Mouse (Mus musculus) MEL (cell line): ENCODE data around the gene Gm44965.

Experiments
- CTCF ChIP-seq, 3 experiments: IDR thresholded peaks in 2 of 3; conservative IDR thresholded peaks in 1 of 3; 2 replicates each; pipeline ENCODE4 v1.5.1; 2011 to 2012; ENCODE audit warnings: low read length in 3 of 3, low read depth in 2 of 3, mild to moderate bottlenecking in 2 of 3, improper control_type of control experiment in 1 of 3, inconsistent platforms in 1 of 3, mixed read lengths in 1 of 3, moderate library complexity in 1 of 3; ENCODE audit not compliant: control insufficient read depth in 1 of 3, insufficient read depth in 1 of 3, poor library complexity in 1 of 3, severe bottlenecking in 1 of 3
- E2F4 ChIP-seq: IDR thresholded peaks from 2 replicates; pipeline ENCODE4 v1.6.1; 2011; ENCODE audit warnings: low read depth, low read length, improper control_type of control experiment, borderline replicate concordance
- GABPA ChIP-seq: IDR thresholded peaks from 2 replicates; pipeline ENCODE4 v1.6.1; 2012; ENCODE audit warnings: low read depth, mild to moderate bottlenecking, inconsistent platforms, low read length, improper control_type of control experiment, moderate library complexity
- JUND ChIP-seq: IDR thresholded peaks from 2 replicates; pipeline ENCODE4 v1.6.1; 2011; ENCODE audit warnings: low read depth, mild to moderate bottlenecking, improper control_type of control experiment, low read length
- MAX ChIP-seq: IDR thresholded peaks from 2 replicates; pipeline ENCODE4 v1.6.1; 2011; ENCODE audit warnings: low read length, improper control_type of control experiment
- POLR2A ChIP-seq, 2 experiments: IDR thresholded peaks; 2 replicates each; pipeline ENCODE4 v1.6.1; 2011 to 2012; ENCODE audit warnings: low read length in 2 of 2, mild to moderate bottlenecking in 2 of 2, control low read depth in 1 of 2, improper control_type of control experiment in 1 of 2, low read depth in 1 of 2, moderate library complexity in 1 of 2; ENCODE audit not compliant: control insufficient read depth in 1 of 2, insufficient read depth in 1 of 2, poor library complexity in 1 of 2
- SMC3 ChIP-seq: IDR thresholded peaks from 2 replicates; pipeline ENCODE4 v1.6.1; 2011; ENCODE audit warnings: low read depth, low read length, improper control_type of control experiment
- USF1 ChIP-seq: IDR thresholded peaks from 2 replicates; pipeline ENCODE4 v1.6.1; 2014; ENCODE audit warnings: low read depth, mild to moderate bottlenecking, inconsistent platforms, low read length, improper control_type of control experiment, moderate library complexity
- ZNF384 ChIP-seq: IDR thresholded peaks from 2 replicates; pipeline ENCODE4 v1.6.1; 2012; ENCODE audit warnings: low read depth, mild to moderate bottlenecking, inconsistent platforms, low read length, improper control_type of control experiment

DNA sequence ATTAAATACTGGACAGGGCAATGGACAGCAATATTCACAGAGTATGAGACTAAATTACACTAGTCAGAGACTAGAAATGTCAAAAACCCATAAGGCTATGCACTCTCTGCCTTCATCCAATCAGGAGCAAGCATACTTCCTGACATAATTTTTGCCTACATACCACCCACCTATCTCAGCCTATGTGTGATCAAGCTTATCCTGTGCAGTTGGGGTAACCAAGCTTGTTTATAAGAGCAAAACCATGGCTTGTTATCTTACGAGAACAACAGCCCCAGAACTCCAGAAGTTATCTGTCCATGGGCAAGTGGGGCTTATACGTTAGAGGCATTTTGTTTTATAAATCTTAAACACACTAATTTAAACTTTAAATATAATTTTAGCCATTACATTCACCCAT lies 41.4 kb downstream of the Gm44965 start:
- no peak for TF ChIP-seq USF1
- TF ChIP-seq MAX, result no peak
- no peak for TF ChIP-seq ZNF384
- TF ChIP-seq SMC3, result no peak
- no peak for TF ChIP-seq GABPA
- TF ChIP-seq POLR2A (IDR thresholded peaks at IDR 0.05; ENCODE audit: control insufficient read depth in 1 of 2, insufficient read depth in 1 of 2, low read depth in 1 of 2, low read length in 2 of 2, poor library complexity in 1 of 2), result no peak
- no peak for TF ChIP-seq JUND
- TF ChIP-seq E2F4, result no peak
- TF ChIP-seq CTCF (IDR thresholded peaks at IDR 0.05 in 2 of 3, conservative IDR thresholded peaks at IDR 0.05 in 1 of 3; ENCODE audit: control insufficient read depth in 1 of 3, insufficient read depth in 1 of 3, low read depth in 2 of 3, low read length in 3 of 3, poor library complexity in 1 of 3, severe bottlenecking in 1 of 3), result no peak
